Comparison of ENCODE assay signal across 12 mouse cellular contexts in the genomic region with DNA sequence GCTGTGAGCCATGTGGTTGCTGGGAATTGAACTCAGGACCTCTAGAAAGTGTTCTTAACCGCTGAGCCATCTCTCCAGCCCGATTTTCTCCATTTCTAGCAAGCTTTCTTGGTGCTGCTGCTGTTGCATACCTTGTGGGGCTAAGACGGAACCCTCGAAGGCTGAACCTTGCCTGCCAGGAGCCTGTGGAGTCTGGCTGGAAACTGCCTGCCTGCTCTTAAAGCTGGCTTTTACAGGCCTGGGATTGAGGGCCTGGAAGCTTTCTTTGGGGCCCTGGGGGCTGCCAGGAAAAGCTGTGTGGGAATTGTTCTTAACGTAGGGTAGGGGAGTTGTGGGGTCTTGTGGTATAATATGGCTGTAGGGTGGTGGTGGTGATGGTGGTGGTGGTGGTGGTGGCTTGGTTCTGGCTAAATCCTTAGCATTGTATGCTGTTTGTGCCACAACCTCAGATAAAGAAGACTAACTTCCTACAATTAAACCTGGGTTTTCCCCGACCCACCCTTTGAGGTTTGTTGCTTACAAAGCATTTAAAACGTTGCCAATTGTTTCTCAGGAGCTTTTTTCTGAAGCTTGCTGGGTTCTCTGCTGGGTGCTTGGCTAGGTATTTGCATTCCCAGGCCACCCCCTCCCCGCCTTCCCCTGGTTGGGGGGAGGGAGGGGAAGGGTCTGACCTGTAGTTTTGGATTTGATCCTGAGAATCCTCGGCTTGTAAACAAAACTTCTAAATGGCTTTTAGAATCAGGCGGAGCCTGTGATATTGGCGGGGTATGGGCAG. TPM values are rescaled to one million over a fixed set of nuclear protein-coding genes. Genes with fewer than 3 reads are reported as not detected.
DNase-seq lines count a peak whose midpoint lies in the region; ATAC-seq and TF ChIP-seq lines count a peak whose summit lies in the region.
"Had no signal": no experiment of that assay in that cellular context is flagged by ENCODE, and none has a peak within 500 bp of the region (broad histone marks: within the 10 kb centered on the region; RNA-seq: fewer than 3 reads in every experiment).

No protein-coding gene starts in this region.

- 19% methylated on average over 11 of the region's 11 CpGs for WGBS in forebrain, embryonic 10.5 days
- WGBS in forebrain, postnatal 0 days = 31% methylated on average over 11 of the region's 11 CpGs
- WGBS in kidney, embryonic 15.5 days = 51% methylated on average over 11 of the region's 11 CpGs
- 31% methylated on average over 11 of the region's 11 CpGs for WGBS in limb, embryonic 13.5 days

- DNase-seq in forebrain, embryonic 10.5 days (ENCODE audit: extremely low spot score, low spot score) = no peak
- DNase-seq in forebrain, postnatal 0 days = no peak
- no peak for DNase-seq in kidney, postnatal 10 days
- DNase-seq in R1 (ENCODE audit: low read depth, low spot score) = peak; percentile 70
- no peak for DNase-seq in retina, postnatal 1 day
- no peak for DNase-seq in spleen, postnatal 36 days (ENCODE audit: low spot score in 2 of 2)

- no peak overlapping the region for H3K9ac ChIP-seq in forebrain, postnatal 0 days
- 0 out of 2 replicates have a peak overlapping the region, but pooled peaks have one; percentile 9 for H3K9ac ChIP-seq in kidney, embryonic 15.5 days
- H3K9ac ChIP-seq in limb, embryonic 13.5 days = no peak overlapping the region
- H3K9ac ChIP-seq: intestine, embryonic 15.5 days; liver, embryonic 12.5 days had no signal

- peaks cover 96% of the 10 kb centered on the region for H3K4me1 ChIP-seq in forebrain, embryonic 10.5 days
- no peaks in the 10 kb centered on the region for H3K4me1 ChIP-seq in forebrain, postnatal 0 days (ENCODE audit: insufficient read depth)
- peaks cover 98% of the 10 kb centered on the region for H3K4me1 ChIP-seq in kidney, embryonic 15.5 days
- peaks cover 78% of the 10 kb centered on the region for H3K4me1 ChIP-seq in limb, embryonic 13.5 days

- H3K4me3 ChIP-seq in forebrain, embryonic 10.5 days = no peak overlapping the region
- no peak overlapping the region for H3K4me3 ChIP-seq in forebrain, postnatal 0 days (ENCODE audit: low read depth, low read length)
- H3K4me3 ChIP-seq in kidney, embryonic 15.5 days (replicated peaks) = no peak overlapping the region
- H3K4me3 ChIP-seq in limb, embryonic 13.5 days = no peak overlapping the region
- H3K4me3 ChIP-seq: intestine, embryonic 15.5 days; liver, embryonic 12.5 days had no signal

- TF ChIP-seq CTCF in forebrain, postnatal 0 days (IDR thresholded peaks at IDR 0.05; ENCODE audit: low read depth) = no peak

- peaks cover 95% of the 10 kb centered on the region for H3K27me3 ChIP-seq in forebrain, embryonic 10.5 days (ENCODE audit: poor library complexity, severe bottlenecking)
- no peaks in the 10 kb centered on the region for H3K27me3 ChIP-seq in forebrain, postnatal 0 days (ENCODE audit: insufficient read depth, low read length)
- no peaks in the 10 kb centered on the region for H3K27me3 ChIP-seq in kidney, embryonic 15.5 days
- H3K27me3 ChIP-seq in limb, embryonic 13.5 days = peaks cover 36% of the 10 kb centered on the region
- H3K27me3 ChIP-seq: intestine, embryonic 15.5 days had no signal

- H3K36me3 ChIP-seq in forebrain, embryonic 10.5 days (replicated peaks) = no peaks in the 10 kb centered on the region
- H3K36me3 ChIP-seq in forebrain, postnatal 0 days (ENCODE audit: insufficient read depth) = no peaks in the 10 kb centered on the region
- H3K36me3 ChIP-seq in kidney, embryonic 15.5 days = no peaks in the 10 kb centered on the region
- H3K36me3 ChIP-seq in limb, embryonic 13.5 days = no peaks in the 10 kb centered on the region
- H3K36me3 ChIP-seq: intestine, embryonic 15.5 days; liver, embryonic 12.5 days had no signal

- H3K4me2 ChIP-seq in forebrain, postnatal 0 days (ENCODE audit: low read depth) = no peak overlapping the region
- H3K4me2 ChIP-seq in kidney, embryonic 15.5 days = no peak overlapping the region
- no peak overlapping the region for H3K4me2 ChIP-seq in limb, embryonic 13.5 days (replicated peaks)
- H3K4me2 ChIP-seq: intestine, embryonic 15.5 days; liver, embryonic 12.5 days had no signal

- no peak for ATAC-seq in forebrain, postnatal 0 days
- no peak for ATAC-seq in kidney, embryonic 15.5 days (replicated peaks; ENCODE audit: low FRiP score)
- no peak for ATAC-seq in limb, embryonic 13.5 days (ENCODE audit: low FRiP score, low read depth)
- ATAC-seq: intestine, embryonic 15.5 days; liver, embryonic 12.5 days had no signal

- H3K9me3 ChIP-seq in forebrain, embryonic 10.5 days = no peaks in the 10 kb centered on the region
- H3K9me3 ChIP-seq in forebrain, postnatal 0 days (ENCODE audit: low read length) = no peaks in the 10 kb centered on the region
- H3K9me3 ChIP-seq in kidney, embryonic 15.5 days (replicated peaks) = no peaks in the 10 kb centered on the region
- no peaks in the 10 kb centered on the region for H3K9me3 ChIP-seq in limb, embryonic 13.5 days
- H3K9me3 ChIP-seq: intestine, embryonic 15.5 days; liver, embryonic 12.5 days had no signal

- 0 out of 2 replicates have a peak overlapping the region, but pooled peaks have one; percentile 51 for H3K27ac ChIP-seq in forebrain, embryonic 10.5 days
- no peak overlapping the region for H3K27ac ChIP-seq in forebrain, postnatal 0 days (ENCODE audit: low read depth, low read length)
- peak overlapping the region; percentile 85 for H3K27ac ChIP-seq in kidney, embryonic 15.5 days
- H3K27ac ChIP-seq in limb, embryonic 13.5 days = 0 out of 2 replicates have a peak overlapping the region, but pooled peaks have one; percentile 2
- H3K27ac ChIP-seq: intestine, embryonic 15.5 days; liver, embryonic 12.5 days; macrophage had no signal

RNA-seq across cellular contexts. Expression of gene Lhfpl2, which starts 7.9 kb away (rescaled TPM):
- polyA plus RNA-seq in forebrain, embryonic 10.5 days (2016; fragmentation: Nextera tagmentation; extraction: Ambion mirVana) = 21.0 and 22.0 TPM in 2 replicates
- 16.2 and 23.6 TPM in 2 replicates for total RNA-seq in forebrain, postnatal 0 days (2014; rRNA removed)
- polyA plus RNA-seq in forebrain, postnatal 0 days (2015; fragmentation: Nextera tagmentation; extraction: Ambion mirVana) = 9.8 and 13.3 TPM in 2 replicates
- polyA plus RNA-seq in kidney, embryonic 15.5 days (2015; fragmentation: Nextera tagmentation; extraction: Ambion mirVana) = 87.7 and 89.1 TPM in 2 replicates
- polyA plus RNA-seq in limb, embryonic 13.5 days (2015; fragmentation: Nextera tagmentation; extraction: Ambion mirVana) = 69.5 and 79.1 TPM in 2 replicates
- total RNA-seq: monocyte, adult 5-6 weeks had no signal
